In the genomic region with DNA sequence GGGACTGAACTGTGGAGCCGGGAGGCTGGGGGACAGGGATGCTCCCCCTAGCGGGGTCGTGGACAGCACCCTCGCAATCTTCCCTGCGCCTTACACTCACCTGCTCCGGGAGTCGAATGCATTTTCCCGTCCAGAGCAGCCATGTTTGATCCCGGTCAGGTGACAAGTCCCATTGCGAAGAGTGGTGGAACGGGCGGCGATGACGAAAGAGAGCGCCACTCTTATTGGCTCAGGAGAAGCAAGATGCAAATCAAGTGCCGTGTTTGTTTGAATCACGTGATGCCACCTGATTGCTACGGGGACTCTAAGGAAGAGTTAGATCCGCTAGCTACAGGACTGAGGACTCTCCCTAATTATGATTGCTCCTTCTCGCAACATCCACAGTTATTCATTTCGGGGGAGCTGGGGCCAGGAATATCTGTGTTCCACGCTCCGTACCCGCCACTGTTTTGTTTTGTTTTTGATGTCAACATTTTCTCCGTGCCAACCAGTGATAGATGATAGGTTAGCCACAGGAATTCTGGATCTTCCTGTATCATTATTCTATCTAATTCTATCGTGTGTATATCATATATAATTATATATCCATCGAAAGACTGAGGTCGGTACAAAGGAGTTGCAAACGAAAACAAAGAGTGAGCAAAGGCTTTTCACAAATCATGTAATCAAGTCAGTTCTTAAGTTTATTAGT, we compare ENCODE assay signal across 8 mouse cellular contexts. TPM values are rescaled to one million over a fixed set of nuclear protein-coding genes. Genes with fewer than 3 reads are reported as not detected.
A peak's percentile ranks its signal among the peaks of the same experiment; 100 is the strongest.
DNase-seq lines count a peak whose midpoint lies in the region; ATAC-seq and TF ChIP-seq lines count a peak whose summit lies in the region.

Gene Zfyve26 (minus strand): TSS at position 179 of the 691 bp plus-strand sequence.

- WGBS in kidney, embryonic 14.5 days = under 1% methylated on average over 29 of the region's 29 CpGs
- under 1% methylated on average over 29 of the region's 29 CpGs for WGBS in limb, embryonic 15.5 days

- 0 out of 2 replicates have a peak, but pooled peaks have one; percentile 53 for TF ChIP-seq POLR2A in bone marrow macrophage, adult 2 months (IDR thresholded peaks at IDR 0.05; ENCODE audit: borderline replicate concordance, low read depth, low read length)
- peak; percentile 72 for TF ChIP-seq POLR2A in embryonic fibroblast, embryonic 13.5 days (IDR thresholded peaks at IDR 0.05; ENCODE audit: low read depth, low read length)

- no peaks in the 10 kb centered on the region for H3K27me3 ChIP-seq in kidney, embryonic 14.5 days (ENCODE audit: control insufficient read depth, insufficient read depth, low read length)
- H3K27me3 ChIP-seq in limb, embryonic 15.5 days = no peaks in the 10 kb centered on the region

- H3K9ac ChIP-seq in kidney, embryonic 14.5 days (ENCODE audit: low read depth, low read length) = peak within 1 kb of the TSS; percentile 76
- H3K9ac ChIP-seq in limb, embryonic 15.5 days = peak within 1 kb of the TSS; percentile 56

- ATAC-seq in kidney, embryonic 14.5 days (ENCODE audit: low FRiP score, low TSS enrichment) = peak; percentile 97
- peak; percentile 95 for ATAC-seq in limb, embryonic 15.5 days (ENCODE audit: insufficient number of reproducible peaks, low FRiP score, low TSS enrichment, low read depth)

- H3K9me3 ChIP-seq in kidney, embryonic 14.5 days (ENCODE audit: control insufficient read depth, low read length) = no peaks in the 10 kb centered on the region
- H3K9me3 ChIP-seq in limb, embryonic 15.5 days = no peaks in the 10 kb centered on the region

- H3K27ac ChIP-seq in bone marrow macrophage, adult 2 months (ENCODE audit: insufficient read depth, low read depth, low read length) = peak within 1 kb of the TSS; percentile 81
- H3K27ac ChIP-seq in embryonic fibroblast, embryonic 13.5 days (ENCODE audit: insufficient read depth, low read length) = peak within 1 kb of the TSS; percentile 39; the same call in 1 of the 2 replicates
- peak within 1 kb of the TSS; percentile 51; the same call in 1 of the 2 replicates for H3K27ac ChIP-seq in kidney, embryonic 14.5 days (ENCODE audit: low read depth, low read length)
- H3K27ac ChIP-seq in limb, embryonic 15.5 days = peak within 1 kb of the TSS; percentile 84

- H3K4me1 ChIP-seq in bone marrow macrophage, adult 2 months (ENCODE audit: control insufficient read depth, insufficient read depth, low read length) = peaks cover 12% of the 10 kb centered on the region
- H3K4me1 ChIP-seq in embryonic fibroblast, embryonic 13.5 days (ENCODE audit: control insufficient read depth, insufficient read depth, low read length) = peaks cover 2% of the 10 kb centered on the region; the same call in 1 of the 2 replicates
- H3K4me1 ChIP-seq in kidney, embryonic 14.5 days (ENCODE audit: control insufficient read depth, insufficient read depth, low read length) = 0 out of 2 replicates have a peak, but pooled peaks cover 3% of the 10 kb centered on the region
- H3K4me1 ChIP-seq in limb, embryonic 15.5 days = peaks cover 14% of the 10 kb centered on the region

- H3K36me3 ChIP-seq in kidney, embryonic 14.5 days (ENCODE audit: control insufficient read depth, insufficient read depth, low read length) = peaks cover 8% of the 10 kb centered on the region; the same call in 1 of the 2 replicates
- peaks cover 13% of the 10 kb centered on the region; the same call in 1 of the 2 replicates for H3K36me3 ChIP-seq in limb, embryonic 15.5 days

- H3K4me3 ChIP-seq in bone marrow macrophage, adult 2 months (ENCODE audit: insufficient read depth, low read length) = peak within 1 kb of the TSS; percentile 86
- H3K4me3 ChIP-seq in embryonic fibroblast, embryonic 13.5 days (ENCODE audit: insufficient read depth, low read length) = peak within 1 kb of the TSS; percentile 98
- H3K4me3 ChIP-seq in kidney, embryonic 14.5 days (ENCODE audit: low read length) = peak within 1 kb of the TSS; percentile 79
- peak within 1 kb of the TSS; percentile 71 for H3K4me3 ChIP-seq in limb, embryonic 15.5 days

- DNase-seq in A20 (ENCODE audit: low read depth, low spot score) = peak; percentile 95
- DNase-seq in heart, adult 9 months (ENCODE audit: low spot score in 2 of 2) = peak; percentile 95 to 98
- DNase-seq in monocyte, adult 2 months (ENCODE audit: low read depth in 1 of 2, low spot score in 2 of 2) = peak; percentile 85 to 88
- peak; percentile 91 to 94 for DNase-seq in spleen, postnatal 36 days (ENCODE audit: low spot score in 2 of 2)

- peak within 1 kb of the TSS; percentile 74 for H3K4me2 ChIP-seq in kidney, embryonic 14.5 days (replicated peaks; ENCODE audit: low read depth, low read length)
- H3K4me2 ChIP-seq in limb, embryonic 15.5 days = peak within 1 kb of the TSS; percentile 73

- no peak for TF ChIP-seq CTCF in bone marrow macrophage, adult 2 months (IDR thresholded peaks at IDR 0.05; ENCODE audit: low read depth, low read length)
- no peak for TF ChIP-seq CTCF in embryonic fibroblast, embryonic 13.5 days (IDR thresholded peaks at IDR 0.05; ENCODE audit: borderline replicate concordance, insufficient read depth, low read length)

RNA-seq across cellular contexts. Expression of gene Zfyve26, which starts in this region (rescaled TPM):
- polyA plus RNA-seq in bone marrow macrophage, adult 2 months (2012; ENCODE audit: insufficient read depth, insufficient read length, missing spikeins) = 30.8 and 38.8 TPM in 2 replicates
- polyA plus RNA-seq in embryonic fibroblast, embryonic 13.5 days (2011; ENCODE audit: insufficient read length, low read depth, missing spikeins) = 14.6 and 15.6 TPM in 2 replicates
- polyA plus RNA-seq in kidney, embryonic 14.5 days (2014; fragmentation: Nextera tagmentation; extraction: Ambion mirVana) = 12.8 and 19.4 TPM in 2 replicates
- 11.9 and 12.0 TPM in 2 replicates for polyA plus RNA-seq in limb, embryonic 15.5 days (2015; fragmentation: Nextera tagmentation; extraction: Ambion mirVana)

Comparison
In these comparisons a context has a peak if more than half of its experiments do, and no peak if none do; other contexts are left out.
1. Peak in every context shown above with its lines: DNase-seq, ATAC-seq, H3K4me3 ChIP-seq and H3K27ac ChIP-seq.